Mouse (Mus musculus) left cerebral cortex, adult 11 months (tissue): ENCODE data around the gene Meis2.

Experiments used
- DNase-seq: peaks from one replicate; pipeline ENCODE4 v3.0.0; 2022; ENCODE audit warnings: low spot score

Gene Meis2

GRCm38 (mm10) chr2:115895717-115896116 is 169.9 kb downstream of the Meis2 start:
- no peak for DNase-seq

GRCm38 (mm10) chr2:115895256-115895655 is 170.4 kb downstream of the Meis2 start:
- no peak for DNase-seq

- DNase-seq, result no peak
These were observed 172.5 kb downstream of the Meis2 start for GRCm38 (mm10) chr2:115893113-115893512.

- DNase-seq, result no peak
These were observed 174.9 kb downstream of the Meis2 start for GRCm38 (mm10) chr2:115890715-115891114.

GRCm38 (mm10) chr2:115890030-115890429 is 175.6 kb downstream of the Meis2 start:
- DNase-seq, result no peak

GRCm38 (mm10) chr2:115889212-115889611 is 176.4 kb downstream of the Meis2 start:
- no peak for DNase-seq

GRCm38 (mm10) chr2:115888336-115889077 is 177.1 kb downstream of the Meis2 start:
- no peak for DNase-seq

GRCm38 (mm10) chr2:115887631-115888030 is 178.0 kb downstream of the Meis2 start:
- DNase-seq, result no peak

GRCm38 (mm10) chr2:115884184-115884583 is 181.5 kb downstream of the Meis2 start:
- DNase-seq, result no peak

- no peak for DNase-seq
These were observed 182.1 kb downstream of the Meis2 start for GRCm38 (mm10) chr2:115883520-115883919.

- no peak for DNase-seq
These were observed 189.7 kb downstream of the Meis2 start for GRCm38 (mm10) chr2:115875802-115876531.

- no peak for DNase-seq
These were observed 192.8 kb downstream of the Meis2 start for GRCm38 (mm10) chr2:115872851-115873250.

- no peak for DNase-seq
These were observed 195.7 kb downstream of the Meis2 start for GRCm38 (mm10) chr2:115869966-115870365.

GRCm38 (mm10) chr2:115860600-115861347 is 204.9 kb downstream of the Meis2 start:
- no peak for DNase-seq

- no peak for DNase-seq
These were observed 205.5 kb downstream of the Meis2 start for GRCm38 (mm10) chr2:115860141-115860480.

- no peak for DNase-seq
These were observed 206.1 kb downstream of the Meis2 start for GRCm38 (mm10) chr2:115859371-115860140.

GRCm38 (mm10) chr2:115858927-115859326 is 206.7 kb downstream of the Meis2 start:
- no peak for DNase-seq

- no peak for DNase-seq
These were observed 207.4 kb downstream of the Meis2 start for GRCm38 (mm10) chr2:115858246-115858645.

- no peak for DNase-seq
These were observed 208.2 kb downstream of the Meis2 start for GRCm38 (mm10) chr2:115857123-115858080.

GRCm38 (mm10) chr2:115856401-115857073 is 209.1 kb downstream of the Meis2 start:
- DNase-seq, result no peak
